Mouse (Mus musculus) kidney, adult 2 months (tissue): ENCODE results near the gene Clns1a.

Source experiments
- CTCF ChIP-seq: fragments of 200-500 bp; conservative IDR thresholded peaks from 2 replicates; pipeline ENCODE4 v1.5.1; 2011; ENCODE audit warnings: low read depth, mild to moderate bottlenecking, control low read depth, low read length, moderate library complexity, mixed read lengths; ENCODE audit not compliant: insufficient read depth, insufficient read length
- POLR2A ChIP-seq: fragments of 200-500 bp; IDR thresholded peaks from one replicate; pipeline ENCODE4 v1.6.1; 2011; ENCODE audit warnings: low read depth, low read length, control low read depth

DNA sequence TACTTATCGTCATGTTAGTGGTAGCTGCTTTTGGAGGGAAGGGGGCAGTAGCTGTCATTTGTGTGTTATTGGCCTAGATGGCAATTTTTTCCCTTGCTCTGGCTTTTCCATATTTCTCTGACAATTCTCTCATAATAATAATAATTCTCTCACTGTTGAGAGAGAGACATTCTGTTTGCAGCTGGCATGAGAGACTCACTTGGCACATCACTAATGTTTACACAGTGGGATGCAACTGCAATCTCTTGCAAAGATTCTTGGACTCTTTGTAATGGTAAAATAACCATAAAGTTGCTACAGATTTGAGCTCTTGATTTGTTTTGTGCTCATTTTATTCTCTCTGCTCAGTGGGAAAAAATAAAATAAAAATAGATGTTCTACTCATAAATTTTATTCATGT is 20.9 kb downstream of the Clns1a start:
- TF ChIP-seq CTCF (no peak), POLR2A (no peak)
